Mouse (Mus musculus): ENCODE results near the gene Cnnm2. TPM values are rescaled to one million over a fixed set of nuclear protein-coding genes. Genes with fewer than 3 reads are reported as not detected.

The Cnnm2 gene
- total RNA-seq, 1 experiment from 2014 or later: 8.4 TPM

- ATAC-seq (replicated peaks in 1 of 2; ENCODE audit: insufficient read depth in 1 of 2, low FRiP score in 2 of 2, low TSS enrichment in 1 of 2, low read depth in 1 of 2, poor library complexity in 2 of 2, severe bottlenecking in 2 of 2): no peak
These were observed 154.1 kb downstream of the Cnnm2 start for GRCm38 (mm10) chr19:46915406-46916080.

- no peak for ATAC-seq (replicated peaks in 1 of 2; ENCODE audit: insufficient read depth in 1 of 2, low FRiP score in 2 of 2, low TSS enrichment in 1 of 2, low read depth in 1 of 2, poor library complexity in 2 of 2, severe bottlenecking in 2 of 2)
These were observed 159.2 kb downstream of the Cnnm2 start for GRCm38 (mm10) chr19:46920571-46920970.

GRCm38 (mm10) chr19:46926357-46926756 lies 165.0 kb downstream of the Cnnm2 start:
- ATAC-seq (replicated peaks in 1 of 2; ENCODE audit: insufficient read depth in 1 of 2, low FRiP score in 2 of 2, low TSS enrichment in 1 of 2, low read depth in 1 of 2, poor library complexity in 2 of 2, severe bottlenecking in 2 of 2): no peak

GRCm38 (mm10) chr19:46926951-46927350 lies 165.6 kb downstream of the Cnnm2 start:
- ATAC-seq (replicated peaks in 1 of 2; ENCODE audit: insufficient read depth in 1 of 2, low FRiP score in 2 of 2, low TSS enrichment in 1 of 2, low read depth in 1 of 2, poor library complexity in 2 of 2, severe bottlenecking in 2 of 2): no peak

GRCm38 (mm10) chr19:46928136-46928535 lies 166.7 kb downstream of the Cnnm2 start:
- no peak for ATAC-seq (replicated peaks in 1 of 2; ENCODE audit: insufficient read depth in 1 of 2, low FRiP score in 2 of 2, low TSS enrichment in 1 of 2, low read depth in 1 of 2, poor library complexity in 2 of 2, severe bottlenecking in 2 of 2)

GRCm38 (mm10) chr19:46929044-46929587 lies 167.7 kb downstream of the Cnnm2 start:
- no peak for ATAC-seq (replicated peaks in 1 of 2; ENCODE audit: insufficient read depth in 1 of 2, low FRiP score in 2 of 2, low TSS enrichment in 1 of 2, low read depth in 1 of 2, poor library complexity in 2 of 2, severe bottlenecking in 2 of 2)

Other genes starting within 250 kb of the Cnnm2 start
- 28.8 and 35.8 TPM in 2 replicates for gene Arl3, start 188.4 kb upstream of the Cnnm2 start, total RNA-seq (2017)
- gene Sfxn2, start 188.2 kb upstream of the Cnnm2 start, total RNA-seq (2017): 7.8 and 12.5 TPM in 2 replicates
- 40.5 and 41.6 TPM in 2 replicates for gene Wbp1l, start 162.5 kb upstream of the Cnnm2 start, total RNA-seq (2017)
- gene Cyp17a1, start 88.4 kb upstream of the Cnnm2 start, total RNA-seq (2017): not detected in 2 replicates
- gene Borcs7, start 71.7 kb upstream of the Cnnm2 start, total RNA-seq (2017): 5.9 and 7.6 TPM in 2 replicates
- 62.6 and 67.5 TPM in 2 replicates for gene As3mt, start 54.1 kb upstream of the Cnnm2 start, total RNA-seq (2017)

All from hematopoietic stem cell, adult 5-6 weeks (primary cell).